Mouse (Mus musculus) heart, postnatal 0 days (tissue): ENCODE results near the gene Six5.

Source experiments
- CTCF ChIP-seq: IDR thresholded peaks from 2 replicates; pipeline ENCODE4 v1.5.1; 2016; ENCODE audit warnings: antibody characterized with exemption, control low read depth, low read depth
- EP300 ChIP-seq: IDR thresholded peaks from 2 replicates; pipeline ENCODE4 v1.6.1; 2016; ENCODE audit warnings: antibody characterized with exemption, low read depth

GRCm38 (mm10) chr7:19053136-19053532 is 41.3 kb upstream of the Six5 start:
- TF ChIP-seq EP300 (no peak), CTCF (no peak)
